Mouse (Mus musculus): ENCODE data around the gene Brdt. TPM values are rescaled to one million over a fixed set of nuclear protein-coding genes. Genes with fewer than 3 reads are reported as not detected.
A peak's percentile ranks its signal among the peaks of the same experiment; 100 is the strongest.

Gene Brdt
- not detected in 2 replicates for polyA plus RNA-seq (2012)

- no peaks in the 10 kb centered on the region for H3K4me1 ChIP-seq (ENCODE audit: control insufficient read depth)
- TF ChIP-seq TAL1 (IDR thresholded peaks at IDR 0.05; ENCODE audit: low read length) (no peak), GATA1 (IDR thresholded peaks at IDR 0.05; ENCODE audit: low read length) (no peak)
- peaks cover 3% of the 10 kb centered on the region; the same call in 1 of the 2 replicates for H3K9me3 ChIP-seq (ENCODE audit: control insufficient read depth, low read length)
- no peak within 1 kb of the TSS for H3K4me3 ChIP-seq (replicated peaks)
- no peaks in the 10 kb centered on the region for H3K27me3 ChIP-seq (ENCODE audit: control insufficient read depth)
- no peaks in the 10 kb centered on the region for H3K36me3 ChIP-seq (ENCODE audit: control insufficient read depth)
Measured at GRCm38 (mm10) chr5:107330916-107331421, at the start of gene Brdt. Gene Brdt, plus strand, starts transcription at chr5:107331159.

- TF ChIP-seq TAL1 (IDR thresholded peaks at IDR 0.05; ENCODE audit: low read length): no peak
- H3K27me3 ChIP-seq (ENCODE audit: control insufficient read depth): no peaks in the 10 kb centered on the region
- H3K9me3 ChIP-seq (ENCODE audit: control insufficient read depth, low read length): peaks cover 4% of the 10 kb centered on the region
- no peak overlapping the region for H3K4me3 ChIP-seq (replicated peaks)
- H3K4me1 ChIP-seq (ENCODE audit: control insufficient read depth): peaks cover 3% of the 10 kb centered on the region
- no peaks in the 10 kb centered on the region for H3K36me3 ChIP-seq (ENCODE audit: control insufficient read depth)
Measured at GRCm38 (mm10) chr5:107282561-107283307, 48.2 kb upstream of the Brdt start.

GRCm38 (mm10) chr5:107283935-107284524 is 46.9 kb upstream of the Brdt start:
- peaks cover 16% of the 10 kb centered on the region for H3K4me1 ChIP-seq (ENCODE audit: control insufficient read depth)
- H3K4me3 ChIP-seq (replicated peaks): no peak overlapping the region
- H3K36me3 ChIP-seq (ENCODE audit: control insufficient read depth): no peaks in the 10 kb centered on the region
- H3K9me3 ChIP-seq (ENCODE audit: control insufficient read depth, low read length): peaks cover 4% of the 10 kb centered on the region
- TF ChIP-seq GATA1 (IDR thresholded peaks at IDR 0.05; ENCODE audit: low read length): no peak
- TF ChIP-seq TAL1 (IDR thresholded peaks at IDR 0.05; ENCODE audit: low read length): no peak
- H3K27me3 ChIP-seq (ENCODE audit: control insufficient read depth): peaks cover 8% of the 10 kb centered on the region

GRCm38 (mm10) chr5:107285563-107285962 is 45.4 kb upstream of the Brdt start:
- H3K36me3 ChIP-seq (ENCODE audit: control insufficient read depth): no peaks in the 10 kb centered on the region
- no peak overlapping the region for H3K4me3 ChIP-seq (replicated peaks)
- H3K9me3 ChIP-seq (ENCODE audit: control insufficient read depth, low read length): no peaks in the 10 kb centered on the region
- TF ChIP-seq GATA1 (IDR thresholded peaks at IDR 0.05; ENCODE audit: low read length): no peak
- TF ChIP-seq TAL1 (IDR thresholded peaks at IDR 0.05; ENCODE audit: low read length): no peak
- peaks cover 23% of the 10 kb centered on the region for H3K4me1 ChIP-seq (ENCODE audit: control insufficient read depth)
- H3K27me3 ChIP-seq (ENCODE audit: control insufficient read depth): peaks cover 21% of the 10 kb centered on the region

- Histone ChIP-seq H3K9me3 (ENCODE audit: control insufficient read depth, low read length) (no peaks in the 10 kb centered on the region), H3K27me3 (ENCODE audit: control insufficient read depth) (peaks cover 27% of the 10 kb centered on the region), H3K4me1 (ENCODE audit: control insufficient read depth) (peaks cover 23% of the 10 kb centered on the region), H3K36me3 (ENCODE audit: control insufficient read depth) (no peaks in the 10 kb centered on the region), H3K4me3 (replicated peaks) (no peak overlapping the region)
- TF ChIP-seq GATA1 (IDR thresholded peaks at IDR 0.05; ENCODE audit: low read length) (no peak), TAL1 (IDR thresholded peaks at IDR 0.05; ENCODE audit: low read length) (no peak)
Measured at GRCm38 (mm10) chr5:107287254-107287907, 43.6 kb upstream of the Brdt start.

- H3K4me1 ChIP-seq (ENCODE audit: control insufficient read depth): peaks cover 23% of the 10 kb centered on the region
- TF ChIP-seq TAL1 (IDR thresholded peaks at IDR 0.05; ENCODE audit: low read length): no peak
- TF ChIP-seq GATA1 (IDR thresholded peaks at IDR 0.05; ENCODE audit: low read length): no peak
- H3K4me3 ChIP-seq (replicated peaks): peak overlapping the region; percentile 83
- H3K27me3 ChIP-seq (ENCODE audit: control insufficient read depth): peaks cover 27% of the 10 kb centered on the region
- H3K9me3 ChIP-seq (ENCODE audit: control insufficient read depth, low read length): no peaks in the 10 kb centered on the region
- H3K36me3 ChIP-seq (ENCODE audit: control insufficient read depth): no peaks in the 10 kb centered on the region
Measured at GRCm38 (mm10) chr5:107287908-107288267, 43.1 kb upstream of the Brdt start.

GRCm38 (mm10) chr5:107288427-107289233 is 42.3 kb upstream of the Brdt start:
- Histone ChIP-seq H3K27me3 (ENCODE audit: control insufficient read depth) (peaks cover 27% of the 10 kb centered on the region), H3K4me1 (ENCODE audit: control insufficient read depth) (peaks cover 23% of the 10 kb centered on the region), H3K9me3 (ENCODE audit: control insufficient read depth, low read length) (no peaks in the 10 kb centered on the region), H3K36me3 (ENCODE audit: control insufficient read depth) (no peaks in the 10 kb centered on the region), H3K4me3 (replicated peaks) (peak overlapping the region; percentile 83)
- no peak for TF ChIP-seq TAL1 (IDR thresholded peaks at IDR 0.05; ENCODE audit: low read length)
- no peak for TF ChIP-seq GATA1 (IDR thresholded peaks at IDR 0.05; ENCODE audit: low read length)

- peak within 1 kb of the TSS; percentile 83 for H3K4me3 ChIP-seq (replicated peaks)
- peaks cover 27% of the 10 kb centered on the region for H3K27me3 ChIP-seq (ENCODE audit: control insufficient read depth)
- H3K9me3 ChIP-seq (ENCODE audit: control insufficient read depth, low read length): no peaks in the 10 kb centered on the region
- peaks cover 23% of the 10 kb centered on the region for H3K4me1 ChIP-seq (ENCODE audit: control insufficient read depth)
- no peaks in the 10 kb centered on the region for H3K36me3 ChIP-seq (ENCODE audit: control insufficient read depth)
- TF ChIP-seq TAL1 (IDR thresholded peaks at IDR 0.05; ENCODE audit: low read length): no peak
- TF ChIP-seq GATA1 (IDR thresholded peaks at IDR 0.05; ENCODE audit: low read length): no peak
Measured at GRCm38 (mm10) chr5:107289234-107289764, 41.7 kb upstream of the Brdt start, which contains the start of gene Tgfbr3. Gene Tgfbr3, minus strand, starts transcription at chr5:107289629.
